Mouse (Mus musculus): ENCODE data around the gene Abcc8.

DNA sequence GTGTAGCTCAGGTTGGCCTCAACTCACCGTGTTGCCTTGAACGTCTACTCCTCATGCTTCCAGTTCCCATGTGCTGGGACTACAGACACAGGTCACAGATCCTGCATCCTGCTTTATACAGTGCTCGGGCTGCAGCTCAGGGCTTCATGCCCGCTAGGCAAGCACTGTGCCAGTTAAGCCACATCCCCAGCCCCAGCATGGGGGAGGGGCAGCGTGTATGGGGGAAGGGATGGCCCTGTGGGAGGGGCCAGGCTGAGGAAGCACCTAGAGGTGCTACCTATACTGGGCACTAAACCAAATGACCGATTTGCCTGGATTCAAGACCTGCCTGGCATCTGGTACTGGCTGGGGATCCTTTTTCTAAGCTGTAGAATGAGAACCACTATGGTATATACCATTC is 20.2 kb upstream of the Abcc8 start:
- TF ChIP-seq CTCF (IDR thresholded peaks at IDR 0.05; ENCODE audit: insufficient read depth, low read length) (no peak), POLR2A (IDR thresholded peaks at IDR 0.05; ENCODE audit: borderline replicate concordance, extremely low read depth, low read depth, low read length) (no peak)
